Mouse (Mus musculus) ES-Bruce4 (cell line): ENCODE measurements around the gene Kcnma1.

Source experiments
- CTCF ChIP-seq: IDR thresholded peaks from one replicate; pipeline ENCODE4 v1.8.1; 2011; ENCODE audit warnings: low read depth, low read length
- POLR2A ChIP-seq: IDR thresholded peaks from one replicate; pipeline ENCODE4 v1.8.1; 2011; ENCODE audit warnings: low read length; ENCODE audit not compliant: insufficient read depth

GRCm38 (mm10) chr14:23886112-23886511 lies 128.2 kb downstream of the Kcnma1 start:
- TF ChIP-seq CTCF (no peak), POLR2A (no peak)
